Mouse (Mus musculus): ENCODE measurements around the gene Faim2. TPM values are rescaled to one million over a fixed set of nuclear protein-coding genes. Genes with fewer than 3 reads are reported as not detected.

The Faim2 gene
- polyA plus RNA-seq, 1 experiment: not detected

DNA sequence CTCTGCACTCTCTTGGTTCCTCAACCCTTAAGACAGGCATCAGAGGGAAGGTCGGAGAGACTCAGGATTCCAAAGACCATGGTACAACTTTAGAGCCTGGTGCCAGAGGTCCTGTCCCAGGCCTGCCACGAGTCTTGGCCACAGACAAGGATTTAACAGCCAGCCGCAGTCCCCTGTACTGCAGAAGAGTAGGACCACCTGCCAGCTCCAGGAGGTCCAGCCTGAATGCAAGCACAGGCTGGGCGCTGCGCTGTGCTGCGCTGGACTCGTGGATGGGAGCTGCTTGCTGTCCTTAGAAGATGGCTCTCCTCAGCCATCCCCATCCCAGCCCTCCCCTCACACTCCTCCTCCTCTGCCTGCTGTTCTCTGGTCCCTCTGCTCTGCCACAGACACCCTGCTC is 10.2 kb downstream of the Faim2 start:
- 75% methylated on average over 7 of the region's 7 CpGs for WGBS
- Histone ChIP-seq H3K4me1 (ENCODE audit: control insufficient read depth, insufficient read depth, low read length) (peaks cover 27% of the 10 kb centered on the region), H3K27ac (ENCODE audit: insufficient read depth, low read depth, low read length) (no peak overlapping the region), H3K4me3 (ENCODE audit: insufficient read depth, low read depth, low read length) (no peak overlapping the region)
- no peak for TF ChIP-seq CTCF (IDR thresholded peaks at IDR 0.05; ENCODE audit: insufficient read depth, low read depth, low read length)
- TF ChIP-seq POLR2A (IDR thresholded peaks at IDR 0.05; ENCODE audit: insufficient read depth, low read depth, low read length): no peak

DNA sequence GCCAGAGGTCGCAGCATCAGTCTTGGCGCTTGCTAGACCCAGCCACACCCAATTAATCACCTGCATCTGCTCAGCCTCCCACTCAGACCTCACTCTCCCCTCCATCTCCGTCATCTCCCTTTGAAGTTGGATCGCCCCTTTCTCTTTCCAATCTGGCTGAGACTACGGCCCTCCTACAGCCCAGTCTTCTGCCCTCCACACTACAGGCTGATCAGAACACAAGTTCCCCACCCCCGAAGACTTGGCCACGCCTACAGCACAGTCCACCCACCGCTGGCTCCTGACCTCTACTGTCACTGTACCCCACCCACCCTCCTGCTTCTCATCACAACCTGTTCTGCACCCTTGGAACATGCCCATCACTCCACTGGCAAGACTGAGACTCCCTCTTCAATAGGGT is 11.2 kb downstream of the Faim2 start:
- TF ChIP-seq POLR2A (IDR thresholded peaks at IDR 0.05; ENCODE audit: insufficient read depth, low read depth, low read length) (no peak), CTCF (IDR thresholded peaks at IDR 0.05; ENCODE audit: insufficient read depth, low read depth, low read length) (no peak)
- Histone ChIP-seq H3K4me1 (ENCODE audit: control insufficient read depth, insufficient read depth, low read length) (peaks cover 23% of the 10 kb centered on the region), H3K4me3 (ENCODE audit: insufficient read depth, low read depth, low read length) (no peak overlapping the region), H3K27ac (ENCODE audit: insufficient read depth, low read depth, low read length) (no peak overlapping the region)
- WGBS: 75% methylated on average over 8 of the region's 8 CpGs

DNA sequence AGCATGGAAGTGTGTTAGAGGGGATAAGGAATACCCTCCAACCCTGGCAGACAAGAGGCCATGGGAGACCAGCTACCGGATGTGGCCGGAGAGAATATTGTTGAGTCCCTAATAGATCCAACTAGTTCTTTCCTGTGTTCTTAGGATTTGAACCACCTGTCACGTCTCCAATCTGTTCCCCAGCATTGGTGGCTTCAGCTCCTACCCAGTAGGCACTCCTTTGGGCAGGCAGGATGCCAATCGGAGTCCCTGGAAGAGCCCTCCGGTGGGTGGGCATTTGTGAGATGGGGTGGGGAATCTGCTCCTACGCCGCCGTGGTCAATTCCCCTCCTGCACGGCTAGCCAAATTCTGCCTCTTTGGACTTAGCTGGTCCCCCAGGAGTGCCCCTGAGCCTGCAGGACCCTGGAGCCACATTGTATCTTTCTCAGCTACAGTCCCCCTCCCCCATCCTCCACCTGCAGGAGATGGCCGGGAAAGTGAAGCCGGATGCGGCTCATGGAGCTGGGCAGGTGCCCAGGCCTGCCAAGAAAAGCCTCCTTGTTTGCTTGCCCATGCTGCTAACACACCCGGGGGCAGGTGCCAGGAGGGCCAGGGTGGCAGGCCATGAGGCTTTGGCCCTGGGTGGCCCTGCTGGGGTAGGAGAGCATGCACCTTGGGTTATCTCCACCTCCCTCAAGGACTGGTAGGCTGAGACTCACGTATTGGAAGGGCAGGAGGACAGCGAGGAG is 16.0 kb downstream of the Faim2 start:
- no peak for TF ChIP-seq CTCF (IDR thresholded peaks at IDR 0.05; ENCODE audit: insufficient read depth, low read depth, low read length)
- no peak for TF ChIP-seq POLR2A (IDR thresholded peaks at IDR 0.05; ENCODE audit: insufficient read depth, low read depth, low read length)
- Histone ChIP-seq H3K27ac (ENCODE audit: insufficient read depth, low read depth, low read length) (no peak overlapping the region), H3K4me3 (ENCODE audit: insufficient read depth, low read depth, low read length) (no peak overlapping the region), H3K4me1 (ENCODE audit: control insufficient read depth, insufficient read depth, low read length) (peaks cover 15% of the 10 kb centered on the region)
- 62% methylated on average over 15 of the region's 15 CpGs for WGBS

DNA sequence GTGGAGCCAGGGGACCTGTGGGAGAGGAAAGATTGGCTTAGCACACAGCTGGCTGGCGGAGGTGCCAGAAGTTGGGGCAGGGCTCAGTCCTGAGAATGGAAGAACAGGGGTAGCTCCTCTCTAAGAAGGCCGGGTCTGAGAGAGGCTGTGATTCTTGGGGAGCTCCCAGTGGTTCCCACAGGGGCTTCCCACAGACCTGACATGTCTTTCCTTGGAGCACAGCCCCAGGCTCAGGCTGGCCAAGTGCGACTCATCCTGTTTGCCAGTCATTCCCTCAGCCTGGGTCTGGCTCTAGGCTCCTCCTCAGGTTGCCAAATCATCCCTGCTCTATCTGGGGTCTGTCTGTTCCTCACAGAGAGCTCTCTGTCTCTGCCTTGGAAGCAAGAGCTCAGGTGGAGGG is 17.3 kb downstream of the Faim2 start:
- TF ChIP-seq POLR2A (IDR thresholded peaks at IDR 0.05; ENCODE audit: insufficient read depth, low read depth, low read length): no peak
- no peak for TF ChIP-seq CTCF (IDR thresholded peaks at IDR 0.05; ENCODE audit: insufficient read depth, low read depth, low read length)
- no peak overlapping the region for H3K4me3 ChIP-seq (ENCODE audit: insufficient read depth, low read depth, low read length)
- H3K4me1 ChIP-seq (ENCODE audit: control insufficient read depth, insufficient read depth, low read length): peaks cover 19% of the 10 kb centered on the region
- 71% methylated on average over 3 of the region's 3 CpGs for WGBS
- H3K27ac ChIP-seq (ENCODE audit: insufficient read depth, low read depth, low read length): no peak overlapping the region

DNA sequence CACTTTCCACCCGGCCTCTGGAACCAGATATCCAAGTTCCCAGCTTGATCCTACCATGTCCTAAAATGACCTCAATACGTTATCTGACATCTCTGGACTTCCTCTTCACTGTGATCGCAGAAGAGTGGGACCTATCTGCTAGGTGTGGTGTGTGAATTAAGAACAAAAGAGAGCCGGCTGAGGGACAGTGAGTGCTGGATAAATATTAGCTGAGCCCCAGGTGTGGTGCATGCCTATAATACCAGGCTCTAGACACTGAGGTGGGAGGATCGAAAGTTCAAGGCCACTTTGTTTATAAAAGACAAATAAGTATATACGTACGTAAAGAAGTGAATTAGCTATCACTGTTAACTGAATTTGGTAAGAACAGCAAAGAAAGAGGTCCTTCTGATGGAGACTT is 18.1 kb downstream of the Faim2 start:
- Histone ChIP-seq H3K4me3 (ENCODE audit: insufficient read depth, low read depth, low read length) (no peak overlapping the region), H3K27ac (ENCODE audit: insufficient read depth, low read depth, low read length) (no peak overlapping the region), H3K4me1 (ENCODE audit: control insufficient read depth, insufficient read depth, low read length) (peaks cover 27% of the 10 kb centered on the region)
- TF ChIP-seq CTCF (IDR thresholded peaks at IDR 0.05; ENCODE audit: insufficient read depth, low read depth, low read length) (no peak), POLR2A (IDR thresholded peaks at IDR 0.05; ENCODE audit: insufficient read depth, low read depth, low read length) (no peak)
- WGBS: 88% methylated on average over 7 of the region's 7 CpGs

DNA sequence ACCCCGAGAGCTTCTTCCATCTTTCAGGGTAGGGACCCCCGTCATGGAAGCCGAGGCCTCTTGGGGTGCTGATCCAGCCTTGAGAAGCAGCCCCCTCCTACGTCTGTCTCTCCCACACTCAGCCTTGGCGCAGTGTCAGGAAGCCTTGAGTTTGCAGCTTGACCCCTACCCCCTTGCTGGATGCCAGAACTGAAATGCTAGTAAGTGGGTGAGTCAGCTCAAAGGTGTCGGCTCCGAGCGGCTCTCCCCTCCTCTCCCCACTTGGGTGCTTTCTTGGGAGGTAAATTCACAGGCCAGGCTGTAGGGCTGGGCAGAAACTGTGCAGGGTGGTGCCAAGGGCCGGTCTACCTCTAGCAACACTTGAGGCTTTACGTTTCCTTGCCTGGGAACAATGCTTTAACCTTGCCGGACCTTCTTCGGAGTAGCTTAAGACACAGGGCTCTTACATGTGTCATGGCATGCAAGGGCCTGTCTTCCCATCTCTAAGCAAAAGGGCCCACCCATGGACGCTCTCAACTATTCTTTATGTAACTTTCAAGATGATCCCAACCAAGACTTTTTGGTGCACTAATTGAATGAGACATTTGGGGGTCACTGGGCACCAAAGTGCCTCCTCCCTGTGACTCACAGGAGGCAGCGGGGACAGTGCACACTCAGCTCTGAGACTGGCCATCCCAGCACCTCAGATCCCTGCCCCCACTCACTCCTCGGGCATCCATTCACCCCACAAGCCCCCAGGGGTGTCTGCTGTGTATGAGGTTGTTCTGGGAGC is 22.5 kb downstream of the Faim2 start:
- 71% methylated on average over 15 of the region's 15 CpGs for whole genome bisulfite sequencing
- H3K27ac ChIP-seq (ENCODE audit: insufficient read depth, low read depth, low read length): peak overlapping the region; percentile 37

DNA sequence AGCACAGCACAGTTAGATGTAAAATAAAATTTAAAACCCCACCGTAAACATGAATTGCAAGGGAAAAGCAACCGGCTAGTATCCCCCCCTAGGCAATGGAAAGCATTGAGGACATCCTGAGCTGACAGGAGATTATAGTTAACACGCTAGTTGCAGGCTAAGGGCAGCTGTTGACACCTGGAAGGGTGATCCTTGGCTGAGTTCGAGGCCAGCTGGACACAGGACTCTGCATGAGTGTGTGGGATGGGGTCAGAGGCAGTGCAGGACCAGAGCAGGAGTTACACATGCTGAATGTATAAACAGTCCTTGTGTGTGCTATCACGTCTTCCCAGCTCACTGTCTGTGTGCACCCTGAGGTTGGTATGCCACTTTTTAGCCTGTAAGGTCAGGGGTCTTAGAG is 24.7 kb downstream of the Faim2 start:
- H3K4me1 ChIP-seq (ENCODE audit: control insufficient read depth, insufficient read depth, low read length): peaks cover 65% of the 10 kb centered on the region
- H3K27ac ChIP-seq (ENCODE audit: insufficient read depth, low read depth, low read length): no peak overlapping the region
- no peak overlapping the region for H3K4me3 ChIP-seq (ENCODE audit: insufficient read depth, low read depth, low read length)
- 80% methylated on average over 5 of the region's 5 CpGs for WGBS
- TF ChIP-seq CTCF (IDR thresholded peaks at IDR 0.05; ENCODE audit: insufficient read depth, low read depth, low read length): no peak
- TF ChIP-seq POLR2A (IDR thresholded peaks at IDR 0.05; ENCODE audit: insufficient read depth, low read depth, low read length): no peak

More for the DNA sequence above, 22.5 kb downstream of the Faim2 start:
- Histone ChIP-seq H3K4me3 (ENCODE audit: insufficient read depth, low read depth, low read length) (no peak overlapping the region), H3K4me1 (ENCODE audit: control insufficient read depth, insufficient read depth, low read length) (peaks cover 47% of the 10 kb centered on the region)
- no peak for TF ChIP-seq CTCF (IDR thresholded peaks at IDR 0.05; ENCODE audit: insufficient read depth, low read depth, low read length)
- TF ChIP-seq POLR2A (IDR thresholded peaks at IDR 0.05; ENCODE audit: insufficient read depth, low read depth, low read length): no peak

DNA sequence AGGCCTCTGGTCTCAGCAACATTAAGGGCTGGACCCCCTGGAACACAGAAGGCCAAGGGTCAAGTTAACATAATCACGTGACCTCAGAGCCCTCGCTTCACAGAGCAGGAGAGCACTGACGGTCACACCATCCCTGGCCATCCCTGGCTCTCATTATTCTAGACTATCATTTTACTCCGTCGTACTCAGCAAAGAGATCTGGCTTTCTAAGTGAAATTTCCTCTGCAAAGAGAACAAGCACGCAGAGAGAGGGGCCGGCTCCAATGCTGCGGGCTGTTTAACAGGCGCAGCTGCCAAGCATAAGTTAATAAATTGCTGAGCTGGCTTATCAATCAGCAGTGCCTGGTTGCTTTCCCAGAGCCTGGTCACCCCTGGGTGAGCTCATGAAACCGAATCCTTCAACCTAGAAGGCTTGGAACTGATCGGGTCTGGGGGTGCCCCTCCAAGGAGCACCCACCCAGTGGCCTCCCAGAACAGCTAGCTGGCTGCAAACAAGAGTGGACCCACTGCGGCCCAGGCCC is 25.6 kb downstream of the Faim2 start:
- WGBS: 36% methylated on average over 12 of the region's 12 CpGs
- Histone ChIP-seq H3K4me1 (ENCODE audit: control insufficient read depth, insufficient read depth, low read length) (peaks cover 72% of the 10 kb centered on the region), H3K27ac (ENCODE audit: insufficient read depth, low read depth, low read length) (peak overlapping the region; percentile 95), H3K4me3 (ENCODE audit: insufficient read depth, low read depth, low read length) (no peak overlapping the region)
- TF ChIP-seq POLR2A (IDR thresholded peaks at IDR 0.05; ENCODE audit: insufficient read depth, low read depth, low read length): no peak
- TF ChIP-seq CTCF (IDR thresholded peaks at IDR 0.05; ENCODE audit: insufficient read depth, low read depth, low read length): no peak
